Mouse (Mus musculus): Measurements from ENCODE around the gene Tpbpb.
"Not testable (repeated sequence)": the region's sequence is repeated elsewhere in the genome, so short reads cannot be mapped to it uniquely, and the experiment has no call there.

Gene Tpbpb

GRCm38 (mm10) chr13:60904780-60905179 lies at the start of gene Tpbpb:
Gene Tpbpb (minus strand): TSS chr13:60904880.
- not testable (repeated sequence) for DNase-seq

- not testable (repeated sequence) for DNase-seq
Measured at GRCm38 (mm10) chr13:60941884-60942283, 37.2 kb upstream of the Tpbpb start, which contains the start of gene Tpbpa. Gene Tpbpa (minus strand): TSS chr13:60941984.

- DNase-seq = peak; percentile 37 to 69
Measured at GRCm38 (mm10) chr13:60936500-60936901, 31.8 kb upstream of the Tpbpb start, which contains the start of the genes Gm49391 and Ctla2a. Gene Gm49391 (minus strand): TSS chr13:60936571. Gene Ctla2a (minus strand): TSS chr13:60936625.

- not testable (repeated sequence) for DNase-seq
Measured at GRCm38 (mm10) chr13:60935490-60935889, 30.8 kb upstream of the Tpbpb start, which contains the start of gene Gm49393. Gene Gm49393 (minus strand): TSS chr13:60935590.

DNA sequence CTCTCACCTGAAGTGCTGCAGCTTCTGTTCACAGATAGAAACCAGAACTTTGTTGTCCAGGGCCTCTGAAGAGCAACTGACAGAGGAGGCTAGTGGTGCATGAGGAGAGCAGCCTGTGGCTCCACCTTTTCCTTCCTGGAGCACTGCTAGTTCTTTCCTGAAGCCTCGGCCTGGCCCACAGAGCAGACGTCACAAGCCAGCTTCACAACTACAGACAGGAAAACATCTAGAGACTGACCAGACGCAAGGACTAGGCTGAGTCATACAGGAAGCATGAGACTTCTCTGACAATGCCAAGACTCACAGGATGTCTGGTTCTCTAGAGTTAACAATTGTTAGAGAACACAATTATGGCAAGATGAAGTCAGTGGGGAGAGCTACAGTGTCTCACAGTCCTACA lies 7.4 kb downstream of the Tpbpb start, which contains the start of gene Ctla2b:
TSS of gene Ctla2b (minus strand) at position 120 of the 400 bp plus-strand sequence.
- DNase-seq = peak; percentile 39 to 71

DNA sequence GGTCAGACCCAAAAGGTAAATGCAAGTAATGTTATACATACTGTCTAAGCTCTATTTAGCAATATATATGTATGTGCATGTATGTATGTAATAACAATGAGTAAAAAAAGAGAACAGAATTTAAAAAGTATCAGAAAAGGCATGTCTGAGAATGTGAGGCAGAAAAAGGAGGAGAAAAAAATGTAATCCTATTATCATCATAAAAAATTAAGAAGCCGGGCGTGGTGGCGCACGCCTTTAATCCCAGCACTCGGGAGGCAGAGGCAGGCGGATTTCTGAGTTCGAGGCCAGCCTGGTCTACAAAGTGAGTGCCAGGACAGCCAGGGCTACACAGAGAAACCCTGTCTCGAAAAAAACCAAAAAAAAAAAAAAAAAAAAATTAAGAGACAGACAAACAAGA lies 7.9 kb downstream of the Tpbpb start, which contains the start of gene Gm49392:
TSS of gene Gm49392 (minus strand) at position 101 of the 400 bp plus-strand sequence.
- DNase-seq = not testable (repeated sequence)

GRCm38 (mm10) chr13:60895406-60896160 lies 9.1 kb downstream of the Tpbpb start:
- DNase-seq = no peak

- DNase-seq = no peak
Measured at GRCm38 (mm10) chr13:60892301-60892700, 12.4 kb downstream of the Tpbpb start.

GRCm38 (mm10) chr13:60864281-60864680 lies 40.4 kb downstream of the Tpbpb start, which contains the start of gene 4930486L24Rik:
Gene 4930486L24Rik (minus strand): TSS chr13:60864475.
- no peak for DNase-seq
